Mouse (Mus musculus) right cerebral cortex, postnatal 25 days (tissue): ENCODE data around the gene Nae1.
"Not testable (repeated sequence)": the region's sequence is repeated elsewhere in the genome, so short reads cannot be mapped to it uniquely, and the experiment has no call there.

Experiments
- DNase-seq: peaks from one replicate; pipeline ENCODE4 v3.0.0; 2022

The Nae1 gene

DNA sequence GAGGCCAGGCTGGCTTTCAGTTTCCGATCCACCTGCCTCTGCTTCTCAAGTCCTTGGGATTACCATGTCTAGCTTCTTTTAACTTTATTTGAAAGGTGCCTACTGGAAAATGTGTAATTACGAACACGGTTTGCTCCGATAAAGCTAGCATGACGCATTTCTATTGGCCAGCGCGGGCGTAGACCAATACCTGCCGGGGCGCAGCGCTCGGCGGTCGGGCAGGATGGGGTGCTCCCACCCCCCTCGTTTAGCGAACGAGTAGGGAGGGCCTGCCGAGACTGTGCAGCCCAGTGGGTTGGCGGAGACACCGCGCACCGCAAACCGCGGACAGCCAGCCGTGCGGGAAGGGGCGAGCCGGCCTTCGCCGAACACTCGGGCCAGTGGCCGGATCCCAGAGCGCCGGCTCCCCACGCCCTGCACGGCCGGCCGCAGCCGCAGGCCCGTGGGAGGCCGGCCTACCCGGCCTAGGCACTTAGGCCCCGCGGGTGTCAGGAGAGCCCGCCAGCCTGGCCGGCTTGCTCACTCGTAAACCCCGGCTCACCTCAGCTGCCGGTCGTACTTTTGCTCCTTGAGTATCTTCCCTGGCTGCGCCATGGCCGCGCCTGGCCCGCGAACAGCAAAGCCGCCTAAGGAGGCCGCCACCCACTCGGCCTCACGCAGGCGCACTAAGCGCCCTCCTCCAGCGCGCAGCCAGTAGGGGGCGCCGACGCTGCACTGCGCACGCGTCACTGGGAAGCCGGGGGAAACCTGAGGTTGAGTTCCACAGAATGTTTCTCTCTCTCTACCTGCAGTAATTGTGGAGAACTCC, at the start of gene Nae1, which contains the start of gene Car7:
Nae1 (minus strand) TSS at position 667 of the 808 bp plus-strand sequence.
Car7 (plus strand) TSS at position 719 of the 808 bp plus-strand sequence.
- peak; percentile 94 for DNase-seq

DNA sequence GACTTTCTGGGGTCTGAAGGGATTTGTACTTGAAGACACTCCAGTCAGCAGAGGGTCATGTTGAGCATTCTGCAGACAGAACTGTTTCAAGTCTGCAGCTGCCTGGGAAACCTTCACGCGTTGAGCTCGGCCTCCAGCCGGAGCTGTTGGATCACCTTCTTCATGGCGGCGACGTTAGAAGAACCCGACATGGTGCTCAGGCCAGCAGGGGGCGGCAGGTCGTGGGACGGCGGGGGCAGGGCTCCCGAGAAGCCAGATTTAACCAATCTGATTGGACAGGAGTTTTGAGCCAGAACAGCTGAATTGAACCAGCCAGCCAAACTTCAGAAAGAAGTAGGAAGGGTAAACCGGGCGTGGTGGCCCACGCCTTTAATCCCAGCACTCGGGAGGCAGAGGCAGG, 43.2 kb upstream of the Nae1 start:
- DNase-seq = not testable (repeated sequence)

GRCm38 (mm10) chr8:104576820-104577219, 42.4 kb upstream of the Nae1 start:
- DNase-seq = no peak

DNA sequence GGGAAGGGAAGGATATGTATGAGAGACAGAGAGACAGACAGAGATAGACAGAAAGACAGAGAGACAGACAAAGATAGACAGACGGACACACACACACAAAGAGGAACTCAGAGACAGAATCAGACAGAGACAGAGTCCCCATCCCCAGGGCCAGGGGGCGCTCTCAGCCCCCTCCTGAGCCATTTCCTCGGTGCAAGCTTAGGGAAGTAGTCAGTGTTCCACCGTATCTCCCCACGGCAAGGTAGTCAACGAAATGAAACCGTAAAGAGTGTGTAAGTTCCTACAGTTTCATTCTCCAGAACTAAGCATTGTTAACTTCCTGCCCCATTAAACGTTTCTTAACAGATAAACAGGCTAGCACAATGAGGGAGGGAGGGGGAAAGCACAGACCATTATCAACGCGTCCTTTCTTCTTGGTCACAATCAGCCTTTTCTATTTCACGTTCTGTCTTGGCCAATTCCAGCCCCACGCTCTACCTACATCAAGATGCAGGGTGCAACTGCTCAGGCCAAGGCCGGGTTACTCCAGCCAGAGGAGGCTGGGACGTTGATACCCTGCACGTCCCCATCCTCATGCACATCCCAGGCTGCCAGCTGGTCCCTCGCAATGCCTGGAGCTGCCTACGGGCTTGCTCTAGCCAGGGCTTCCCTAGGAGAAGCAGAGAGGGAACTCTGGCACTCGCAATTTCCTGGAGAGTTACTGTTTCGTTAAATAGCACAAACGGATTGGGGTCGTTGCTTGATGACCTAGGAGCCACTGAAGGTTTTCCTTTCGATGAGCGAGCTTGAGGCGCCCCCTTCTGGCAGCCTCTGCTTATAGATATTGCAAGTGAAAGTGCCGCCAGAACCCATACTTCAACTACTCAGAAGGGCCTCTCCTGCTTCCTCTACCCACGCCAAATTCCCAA, 36.3 kb upstream of the Nae1 start:
- peak; percentile 72 for DNase-seq

DNA sequence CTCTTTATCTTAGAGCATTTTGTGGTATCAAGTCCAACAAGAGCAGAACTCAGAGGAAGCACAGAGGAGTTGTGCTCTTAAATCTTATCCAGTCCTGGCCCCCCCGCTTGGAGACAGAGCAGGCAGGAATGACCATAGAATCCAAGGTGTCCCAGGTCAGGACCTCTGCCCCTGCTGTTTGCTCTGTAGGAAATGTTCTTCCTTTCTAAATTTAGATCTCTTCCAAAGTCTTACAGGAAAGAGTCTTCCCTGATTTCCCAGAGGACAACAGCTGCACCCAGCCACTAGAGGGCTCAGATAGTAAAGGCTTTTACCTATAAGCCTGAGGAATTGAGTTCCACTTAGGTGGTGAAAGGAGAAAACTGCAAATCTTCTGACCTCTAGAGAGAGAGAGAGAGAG, 35.1 kb upstream of the Nae1 start:
- DNase-seq = no peak

DNA sequence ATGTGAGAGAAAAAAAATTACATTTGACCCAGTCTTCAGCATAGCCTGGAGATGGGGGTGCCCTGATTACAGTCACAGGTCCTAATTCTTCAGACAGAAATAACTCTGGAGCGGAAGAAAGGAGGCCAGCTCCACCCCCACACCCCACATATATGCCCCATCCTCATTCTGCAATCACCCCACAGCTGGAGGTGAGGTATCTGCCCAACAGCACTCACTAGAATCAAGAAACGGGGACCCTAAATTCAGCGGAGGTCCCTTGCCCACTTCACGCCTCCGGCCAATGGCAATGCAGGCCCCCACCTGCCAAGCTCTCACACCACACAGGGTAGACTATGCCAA, 31.0 kb upstream of the Nae1 start:
- DNase-seq = no peak

GRCm38 (mm10) chr8:104564633-104565456, 30.4 kb upstream of the Nae1 start:
- DNase-seq = peak; percentile 66

- no peak for DNase-seq
Measured at GRCm38 (mm10) chr8:104560731-104561130, 26.3 kb upstream of the Nae1 start.

DNA sequence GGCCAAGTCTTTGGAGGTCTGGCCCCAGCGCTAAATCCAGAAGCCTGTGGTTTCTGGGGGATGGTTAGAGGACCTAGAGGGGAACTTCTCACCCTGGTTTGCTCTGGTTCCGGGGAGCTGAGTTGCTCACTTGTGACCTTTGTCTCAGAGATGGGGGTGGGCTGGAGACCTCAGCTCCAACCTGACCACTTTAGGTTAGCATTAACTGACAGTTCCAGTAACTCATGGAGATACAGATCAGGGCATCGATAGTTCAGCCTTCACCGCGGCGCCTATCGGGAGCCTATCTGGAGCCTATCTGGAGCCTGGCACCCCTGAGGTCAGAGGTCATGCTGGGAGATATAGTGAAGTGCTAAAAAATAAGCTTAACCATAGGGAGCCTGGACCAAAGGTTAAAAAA, 22.8 kb upstream of the Nae1 start:
- no peak for DNase-seq

GRCm38 (mm10) chr8:104555191-104555590, 20.8 kb upstream of the Nae1 start:
- DNase-seq = no peak

- no peak for DNase-seq
Measured at GRCm38 (mm10) chr8:104543440-104544045, 9.1 kb upstream of the Nae1 start.

DNA sequence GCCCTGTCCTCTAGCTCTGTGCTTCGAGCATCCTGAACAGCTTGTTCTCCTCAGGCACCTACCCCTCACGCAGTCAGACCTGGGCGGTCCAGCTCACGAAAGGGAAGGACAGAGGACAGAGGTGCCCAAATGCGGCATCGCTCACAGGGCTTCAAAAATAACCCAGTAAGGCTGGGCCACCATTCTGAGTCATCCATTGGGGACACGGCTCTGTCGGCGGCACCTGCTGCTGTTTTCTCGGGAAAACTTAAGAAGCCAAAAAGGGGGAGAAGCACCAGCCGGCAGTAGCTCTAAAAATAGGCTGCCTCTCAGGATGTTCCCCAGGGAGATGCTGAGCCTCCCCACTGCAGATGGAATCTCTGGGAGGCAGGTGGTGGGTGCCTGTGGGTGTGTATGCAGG, 7.7 kb upstream of the Nae1 start:
- peak; percentile 86 for DNase-seq

DNA sequence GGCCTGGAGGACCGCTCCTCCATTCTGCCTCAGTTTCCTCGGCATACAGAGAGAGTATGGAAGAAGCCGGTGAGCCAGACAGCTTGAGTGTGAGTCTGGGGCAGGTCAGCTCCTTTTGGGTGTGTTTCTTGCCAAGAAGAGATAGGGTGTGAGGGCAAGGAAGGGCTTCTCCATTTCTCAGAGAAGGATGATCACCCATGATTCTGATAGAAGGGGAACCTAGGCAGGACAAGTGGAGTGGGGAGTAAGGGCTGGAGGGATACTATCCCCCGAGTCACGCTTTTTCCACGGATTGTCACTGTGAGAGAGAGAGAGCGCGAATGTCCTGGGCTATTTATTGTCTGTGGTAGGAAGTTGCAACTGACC, 7.1 kb upstream of the Nae1 start:
- DNase-seq = no peak

DNA sequence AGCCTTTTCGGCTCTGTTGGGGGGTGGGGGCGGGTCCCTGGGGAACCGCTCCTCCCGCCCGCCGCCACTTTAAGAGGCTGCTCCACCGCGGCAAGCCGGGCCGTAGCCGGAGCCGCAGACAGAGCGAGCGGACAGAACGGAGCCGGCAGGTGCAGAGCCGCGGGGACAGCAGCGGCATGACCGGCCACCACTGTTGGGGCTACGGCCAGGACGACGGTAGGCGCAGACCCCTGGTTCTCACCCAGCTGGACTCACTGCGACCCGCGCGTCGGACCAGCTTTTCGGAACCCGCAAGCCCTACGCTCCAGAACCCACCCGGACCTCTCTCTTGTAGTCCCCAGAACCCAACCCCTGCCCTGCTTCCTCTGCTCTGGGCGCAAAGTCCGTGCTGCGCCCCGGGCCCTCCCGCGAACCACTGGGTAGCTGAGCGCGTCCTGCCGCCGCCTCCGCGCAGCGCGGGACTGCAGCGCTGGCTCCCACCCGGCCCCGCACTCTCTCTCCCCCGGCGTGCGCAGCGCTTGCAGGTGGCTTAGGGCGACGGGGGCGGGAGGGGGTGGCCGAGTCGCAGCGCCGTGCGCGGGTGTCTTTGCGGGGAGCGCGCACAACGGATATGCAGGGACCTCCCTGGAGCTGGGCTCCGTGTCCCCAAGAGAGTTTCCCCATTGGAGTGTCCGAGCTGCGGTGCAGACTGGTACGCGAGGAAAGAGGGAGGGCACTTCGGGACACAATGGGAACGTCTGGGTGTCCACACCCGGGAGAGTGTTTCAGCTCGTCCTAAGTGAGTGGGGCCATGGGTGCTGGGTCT, 6.5 kb upstream of the Nae1 start:
- peak; percentile 74 for DNase-seq

- no peak for DNase-seq
Measured at GRCm38 (mm10) chr8:104540238-104540637, 5.8 kb upstream of the Nae1 start.

DNA sequence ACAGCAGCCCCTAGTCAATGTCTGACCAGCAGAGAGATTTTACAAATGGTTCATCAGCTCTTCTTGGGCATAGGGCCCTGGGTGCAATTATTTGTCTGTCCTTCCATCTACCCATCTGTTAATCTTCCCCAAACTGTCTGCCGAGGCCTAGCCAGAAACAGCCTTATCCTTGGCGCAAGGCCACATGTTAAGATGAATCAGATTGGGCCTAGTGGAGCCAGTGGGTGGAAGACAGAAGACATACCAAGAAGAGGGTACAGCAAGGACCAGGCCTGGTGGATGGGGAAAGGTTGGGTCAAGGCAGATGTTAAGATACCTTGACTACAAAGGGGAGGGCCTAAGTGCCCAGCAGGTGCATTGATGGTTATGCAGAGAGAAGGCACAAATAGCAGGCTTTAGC, 5.1 kb upstream of the Nae1 start:
- peak; percentile 52 for DNase-seq

DNA sequence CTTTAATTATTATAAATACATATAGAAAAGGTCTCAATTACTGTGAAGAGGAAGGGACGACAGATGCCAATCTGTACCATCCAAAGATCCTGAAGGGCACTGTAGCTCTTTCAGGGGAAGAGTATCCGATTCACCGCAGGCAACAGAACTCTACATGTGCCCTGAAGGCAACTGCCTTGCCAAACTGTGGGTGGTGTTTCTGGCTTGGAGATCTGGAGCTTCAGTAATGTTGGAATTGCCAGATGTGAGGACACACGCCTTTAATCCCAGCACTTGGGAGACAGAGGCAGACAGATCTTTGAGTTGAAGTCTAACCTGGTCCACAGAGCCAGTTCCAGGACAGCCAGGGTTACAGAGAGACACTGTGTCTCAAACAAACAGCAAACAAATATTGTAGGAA, 4.5 kb upstream of the Nae1 start:
- no peak for DNase-seq

- no peak for DNase-seq
Measured at GRCm38 (mm10) chr8:104536028-104536427, 1.6 kb upstream of the Nae1 start.

GRCm38 (mm10) chr8:104535378-104535777, 941 bp upstream of the Nae1 start:
- DNase-seq = no peak

DNA sequence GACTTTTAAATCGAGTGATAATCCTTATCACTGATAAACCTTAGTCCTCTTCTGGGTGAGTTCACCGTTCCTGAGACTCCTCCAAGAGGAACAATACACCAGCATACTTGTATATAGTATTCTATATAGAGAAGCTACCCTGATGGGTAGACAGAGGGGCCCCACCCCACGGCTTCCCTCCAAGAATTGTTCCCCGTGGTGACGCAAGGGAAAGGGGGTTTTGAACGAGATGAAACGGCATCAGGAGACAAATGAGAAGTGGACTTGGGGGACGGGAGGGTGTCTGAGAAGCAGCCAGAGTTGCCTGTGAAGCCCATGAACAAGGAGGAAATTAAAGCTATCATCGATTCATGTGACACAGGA, 323 bp upstream of the Nae1 start:
- no peak for DNase-seq

- DNase-seq = no peak
Measured at GRCm38 (mm10) chr8:104533551-104533950, 886 bp downstream of the Nae1 start.

- DNase-seq = no peak
Measured at GRCm38 (mm10) chr8:104529671-104530070, 4.8 kb downstream of the Nae1 start.
